Mouse (Mus musculus): ENCODE measurements at regions not wholly inside any gene's neighbourhood (a gene's known extent, or its start where the extent isn't known, plus 50 kb on each side); places are given as distances from the start of the nearest gene placed in this dataset.

DNA sequence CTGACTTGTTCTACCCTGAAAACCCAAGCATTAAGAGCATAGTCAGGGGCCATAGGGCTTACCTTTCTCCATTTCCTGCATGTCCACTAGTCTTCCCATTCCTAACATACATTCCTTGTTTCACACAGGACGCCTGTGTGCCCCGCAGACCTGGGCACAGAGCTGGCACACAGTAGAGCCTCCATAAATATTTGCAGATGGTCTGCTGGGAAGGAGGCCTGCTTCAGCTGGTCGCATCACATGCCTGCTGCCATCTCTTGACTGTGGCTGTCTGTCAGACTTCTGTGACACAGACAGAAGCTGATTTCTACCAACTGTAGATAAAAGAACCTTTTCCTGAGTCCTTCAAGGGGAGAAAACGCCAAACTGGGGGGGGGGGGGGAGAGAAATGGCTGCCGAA, 62.8 kb upstream of the Ctnnb1 start:
- Histone ChIP-seq H3K4me3 (ENCODE audit: low read depth, low read length) (no peak overlapping the region), H3K27me3 (ENCODE audit: control insufficient read depth, insufficient read depth, low read length, poor library complexity, severe bottlenecking) (no peaks in the 10 kb centered on the region), H3K4me1 (ENCODE audit: control insufficient read depth, insufficient read depth, low read length) (peaks cover 4% of the 10 kb centered on the region), H3K36me3 (ENCODE audit: control insufficient read depth, insufficient read depth, low read length, poor library complexity, severe bottlenecking) (no peaks in the 10 kb centered on the region), H3K9me3 (replicated peaks; ENCODE audit: control insufficient read depth, insufficient read depth, low read length, poor library complexity, severe bottlenecking) (no peaks in the 10 kb centered on the region), H3K9ac (ENCODE audit: low read depth, poor library complexity, severe bottlenecking) (no peak overlapping the region), H3K27ac (ENCODE audit: insufficient read depth, low read length) (no peak overlapping the region)
- TF ChIP-seq POLR2A (IDR thresholded peaks at IDR 0.05; ENCODE audit: insufficient read depth, low read length) = no peak

GRCm38 (mm10) chr9:120866709-120867108, 62.3 kb upstream of the Ctnnb1 start:
- Histone ChIP-seq H3K4me3 (ENCODE audit: low read depth, low read length) (no peak overlapping the region), H3K9me3 (replicated peaks; ENCODE audit: control insufficient read depth, insufficient read depth, low read length, poor library complexity, severe bottlenecking) (no peaks in the 10 kb centered on the region), H3K27me3 (ENCODE audit: control insufficient read depth, insufficient read depth, low read length, poor library complexity, severe bottlenecking) (no peaks in the 10 kb centered on the region), H3K9ac (ENCODE audit: low read depth, poor library complexity, severe bottlenecking) (no peak overlapping the region), H3K4me1 (ENCODE audit: control insufficient read depth, insufficient read depth, low read length) (peaks cover 4% of the 10 kb centered on the region), H3K27ac (ENCODE audit: insufficient read depth, low read length) (no peak overlapping the region), H3K36me3 (ENCODE audit: control insufficient read depth, insufficient read depth, low read length, poor library complexity, severe bottlenecking) (no peaks in the 10 kb centered on the region)
- TF ChIP-seq EP300 (IDR thresholded peaks at IDR 0.05; ENCODE audit: insufficient read depth, low read depth, low read length) (no peak), POLR2A (IDR thresholded peaks at IDR 0.05; ENCODE audit: insufficient read depth, low read length) (no peak), CTCF (IDR thresholded peaks at IDR 0.05; ENCODE audit: low read depth, low read length) (no peak)

GRCm38 (mm10) chr9:120867861-120868260, 61.2 kb upstream of the Ctnnb1 start:
- Histone ChIP-seq H3K9ac (ENCODE audit: low read depth, poor library complexity, severe bottlenecking) (no peak overlapping the region), H3K27me3 (ENCODE audit: control insufficient read depth, insufficient read depth, low read length, poor library complexity, severe bottlenecking) (no peaks in the 10 kb centered on the region), H3K9me3 (replicated peaks; ENCODE audit: control insufficient read depth, insufficient read depth, low read length, poor library complexity, severe bottlenecking) (no peaks in the 10 kb centered on the region), H3K4me1 (ENCODE audit: control insufficient read depth, insufficient read depth, low read length) (peaks cover 4% of the 10 kb centered on the region), H3K36me3 (ENCODE audit: control insufficient read depth, insufficient read depth, low read length, poor library complexity, severe bottlenecking) (no peaks in the 10 kb centered on the region), H3K27ac (ENCODE audit: insufficient read depth, low read length) (no peak overlapping the region), H3K4me3 (ENCODE audit: low read depth, low read length) (no peak overlapping the region)
- TF ChIP-seq POLR2A (IDR thresholded peaks at IDR 0.05; ENCODE audit: insufficient read depth, low read length) (no peak), CTCF (IDR thresholded peaks at IDR 0.05; ENCODE audit: low read depth, low read length) (no peak), EP300 (IDR thresholded peaks at IDR 0.05; ENCODE audit: insufficient read depth, low read depth, low read length) (no peak)

- no peaks in the 10 kb centered on the region for H3K36me3 ChIP-seq (ENCODE audit: control insufficient read depth, insufficient read depth, low read length, poor library complexity, severe bottlenecking)
- H3K4me1 ChIP-seq (ENCODE audit: control insufficient read depth, insufficient read depth, low read length) = peaks cover 4% of the 10 kb centered on the region
- H3K27ac ChIP-seq (ENCODE audit: insufficient read depth, low read length) = no peak overlapping the region
- H3K4me3 ChIP-seq (ENCODE audit: low read depth, low read length) = no peak overlapping the region
- H3K9ac ChIP-seq (ENCODE audit: low read depth, poor library complexity, severe bottlenecking) = no peak overlapping the region
- TF ChIP-seq CTCF (IDR thresholded peaks at IDR 0.05; ENCODE audit: low read depth, low read length) = no peak
- no peak for TF ChIP-seq EP300 (IDR thresholded peaks at IDR 0.05; ENCODE audit: insufficient read depth, low read depth, low read length)
- no peak for TF ChIP-seq POLR2A (IDR thresholded peaks at IDR 0.05; ENCODE audit: insufficient read depth, low read length)
- H3K9me3 ChIP-seq (replicated peaks; ENCODE audit: control insufficient read depth, insufficient read depth, low read length, poor library complexity, severe bottlenecking) = no peaks in the 10 kb centered on the region
- H3K27me3 ChIP-seq (ENCODE audit: control insufficient read depth, insufficient read depth, low read length, poor library complexity, severe bottlenecking) = no peaks in the 10 kb centered on the region
These were observed 60.7 kb upstream of the Ctnnb1 start for GRCm38 (mm10) chr9:120868330-120868729.

- Histone ChIP-seq H3K9ac (ENCODE audit: low read depth, poor library complexity, severe bottlenecking) (no peak overlapping the region), H3K27ac (ENCODE audit: insufficient read depth, low read length) (no peak overlapping the region), H3K4me3 (ENCODE audit: low read depth, low read length) (no peak overlapping the region), H3K27me3 (ENCODE audit: control insufficient read depth, insufficient read depth, low read length, poor library complexity, severe bottlenecking) (no peaks in the 10 kb centered on the region), H3K36me3 (ENCODE audit: control insufficient read depth, insufficient read depth, low read length, poor library complexity, severe bottlenecking) (no peaks in the 10 kb centered on the region), H3K9me3 (replicated peaks; ENCODE audit: control insufficient read depth, insufficient read depth, low read length, poor library complexity, severe bottlenecking) (no peaks in the 10 kb centered on the region), H3K4me1 (ENCODE audit: control insufficient read depth, insufficient read depth, low read length) (peaks cover 4% of the 10 kb centered on the region)
- TF ChIP-seq POLR2A (IDR thresholded peaks at IDR 0.05; ENCODE audit: insufficient read depth, low read length) (no peak), EP300 (IDR thresholded peaks at IDR 0.05; ENCODE audit: insufficient read depth, low read depth, low read length) (no peak), CTCF (IDR thresholded peaks at IDR 0.05; ENCODE audit: low read depth, low read length) (no peak)
These were observed 59.5 kb upstream of the Ctnnb1 start for GRCm38 (mm10) chr9:120869432-120870081.

DNA sequence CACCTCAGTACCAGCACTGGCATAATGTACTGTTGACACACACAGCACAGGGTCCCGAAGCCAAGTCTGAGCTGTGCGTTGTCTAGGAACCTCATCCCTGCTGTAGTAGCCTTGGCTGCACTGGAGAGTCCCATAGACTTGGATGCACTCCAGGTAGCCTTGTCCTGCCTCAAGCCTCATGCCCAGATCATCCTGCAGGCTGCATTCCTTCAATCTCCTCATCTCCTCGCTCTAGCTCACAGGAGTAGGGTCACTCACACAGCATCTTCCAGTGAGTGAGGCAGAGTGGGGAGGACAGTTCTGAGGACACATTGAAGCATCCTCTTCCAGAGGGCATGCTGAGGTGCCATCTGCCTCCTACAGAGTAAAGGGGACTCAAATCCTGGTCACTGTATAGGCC, 55.7 kb upstream of the Ctnnb1 start:
- H3K27me3 ChIP-seq (ENCODE audit: control insufficient read depth, insufficient read depth, low read length, poor library complexity, severe bottlenecking) = no peaks in the 10 kb centered on the region
- no peak overlapping the region for H3K9ac ChIP-seq (ENCODE audit: low read depth, poor library complexity, severe bottlenecking)
- no peak for TF ChIP-seq EP300 (IDR thresholded peaks at IDR 0.05; ENCODE audit: insufficient read depth, low read depth, low read length)
- no peak for TF ChIP-seq CTCF (IDR thresholded peaks at IDR 0.05; ENCODE audit: low read depth, low read length)
- TF ChIP-seq POLR2A (IDR thresholded peaks at IDR 0.05; ENCODE audit: insufficient read depth, low read length) = no peak
- no peaks in the 10 kb centered on the region for H3K36me3 ChIP-seq (ENCODE audit: control insufficient read depth, insufficient read depth, low read length, poor library complexity, severe bottlenecking)
- peaks cover 4% of the 10 kb centered on the region for H3K4me1 ChIP-seq (ENCODE audit: control insufficient read depth, insufficient read depth, low read length)
- H3K27ac ChIP-seq (ENCODE audit: insufficient read depth, low read length) = no peak overlapping the region
- H3K9me3 ChIP-seq (replicated peaks; ENCODE audit: control insufficient read depth, insufficient read depth, low read length, poor library complexity, severe bottlenecking) = no peaks in the 10 kb centered on the region
- no peak overlapping the region for H3K4me3 ChIP-seq (ENCODE audit: low read depth, low read length)

All from ES-Bruce4 (cell line).